Mouse (Mus musculus): ENCODE measurements around the gene Tpk1.

DNA sequence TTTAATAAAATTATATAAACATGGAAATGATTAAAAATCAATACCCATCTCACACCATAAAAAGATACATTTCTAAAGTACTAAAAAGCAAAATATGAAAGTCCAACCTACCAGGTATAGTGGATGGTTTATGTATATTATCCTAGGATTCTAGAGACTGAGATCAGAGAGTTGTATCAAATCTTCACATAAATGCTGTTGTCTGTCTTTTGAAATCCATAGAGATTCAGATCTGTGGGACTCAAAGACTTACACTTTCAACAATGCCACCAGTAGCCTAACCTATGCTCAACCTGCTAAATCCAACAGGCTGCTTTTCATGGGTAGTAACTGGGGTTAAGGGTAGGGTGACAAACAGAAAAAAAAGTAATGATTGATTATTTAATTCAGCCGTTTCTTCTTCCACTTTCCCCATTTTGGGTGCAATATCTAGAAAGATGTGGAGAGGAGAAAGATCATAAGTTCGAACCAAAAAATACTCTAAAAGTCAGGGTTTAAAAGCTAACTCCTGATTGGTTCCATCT is 12.7 kb upstream of the Tpk1 start:
- TF ChIP-seq POLR2A (IDR thresholded peaks at IDR 0.05; ENCODE audit: extremely low read depth, insufficient read depth, low read length): no peak
- no peak for TF ChIP-seq CTCF (IDR thresholded peaks at IDR 0.05; ENCODE audit: extremely low read depth, insufficient read depth, low read length)

Measured in cortical plate, adult 2 months (tissue).